Mouse (Mus musculus): ENCODE measurements around the gene Pgam2.

Gene Pgam2

GRCm38 (mm10) chr11:5805711-5806110 is 2.2 kb upstream of the Pgam2 start:
- no peak for DNase-seq (ENCODE audit: low spot score)

GRCm38 (mm10) chr11:5804174-5804573 is 641 bp upstream of the Pgam2 start:
- no peak for DNase-seq (ENCODE audit: low spot score)

- DNase-seq (ENCODE audit: low spot score), result no peak
These were observed 896 bp downstream of the Pgam2 start for GRCm38 (mm10) chr11:5802457-5803217.

- no peak for DNase-seq (ENCODE audit: low spot score)
These were observed 1.5 kb downstream of the Pgam2 start for GRCm38 (mm10) chr11:5802005-5802404.

- DNase-seq (ENCODE audit: low spot score), result no peak
These were observed 2.0 kb downstream of the Pgam2 start for GRCm38 (mm10) chr11:5801511-5801910.

GRCm38 (mm10) chr11:5799621-5800490 is 3.7 kb downstream of the Pgam2 start:
- no peak for DNase-seq (ENCODE audit: low spot score)

- DNase-seq (ENCODE audit: low spot score), result no peak
These were observed 5.6 kb downstream of the Pgam2 start for GRCm38 (mm10) chr11:5797928-5798327.

- DNase-seq (ENCODE audit: low spot score), result no peak
These were observed 6.2 kb downstream of the Pgam2 start for GRCm38 (mm10) chr11:5797371-5797770.

GRCm38 (mm10) chr11:5796939-5797338 is 6.6 kb downstream of the Pgam2 start:
- no peak for DNase-seq (ENCODE audit: low spot score)

GRCm38 (mm10) chr11:5795706-5796105 is 7.8 kb downstream of the Pgam2 start:
- no peak for DNase-seq (ENCODE audit: low spot score)

GRCm38 (mm10) chr11:5795290-5795689 is 8.2 kb downstream of the Pgam2 start:
- no peak for DNase-seq (ENCODE audit: low spot score)

- DNase-seq (ENCODE audit: low spot score), result no peak
These were observed 13.1 kb downstream of the Pgam2 start for GRCm38 (mm10) chr11:5790431-5790830.

- DNase-seq (ENCODE audit: low spot score), result no peak
These were observed 13.7 kb downstream of the Pgam2 start for GRCm38 (mm10) chr11:5789754-5790333.

- no peak for DNase-seq (ENCODE audit: low spot score)
These were observed 14.3 kb downstream of the Pgam2 start for GRCm38 (mm10) chr11:5789071-5789753.

GRCm38 (mm10) chr11:5788056-5789014 is 15.2 kb downstream of the Pgam2 start, which contains the start of gene Dbnl:
Dbnl (plus strand) TSS chr11:5788488.
- DNase-seq (ENCODE audit: low spot score), result peak; percentile 93

- DNase-seq (ENCODE audit: low spot score), result no peak
These were observed 15.9 kb downstream of the Pgam2 start for GRCm38 (mm10) chr11:5787671-5788055.

- DNase-seq (ENCODE audit: low spot score), result no peak
These were observed 17.8 kb downstream of the Pgam2 start for GRCm38 (mm10) chr11:5785732-5786131.

- no peak for DNase-seq (ENCODE audit: low spot score)
These were observed 21.2 kb downstream of the Pgam2 start for GRCm38 (mm10) chr11:5782199-5782944.

GRCm38 (mm10) chr11:5780035-5780499 is 23.5 kb downstream of the Pgam2 start:
- no peak for DNase-seq (ENCODE audit: low spot score)

GRCm38 (mm10) chr11:5778481-5778880 is 25.1 kb downstream of the Pgam2 start:
- no peak for DNase-seq (ENCODE audit: low spot score)
